Mouse (Mus musculus) cerebellum, adult 11-12 months (tissue): Measurements from ENCODE around the gene Gps2.
"Not testable (repeated sequence)": the region's sequence is repeated elsewhere in the genome, so short reads cannot be mapped to it uniquely, and the experiment has no call there.

Source experiments
- DNase-seq: peaks from one replicate; pipeline ENCODE4 v3.0.0; 2022

The Gps2 gene

GRCm38 (mm10) chr11:69886907-69887635 lies 26.6 kb upstream of the Gps2 start:
- no peak for DNase-seq

GRCm38 (mm10) chr11:69891482-69891881 lies 22.2 kb upstream of the Gps2 start:
- peak; percentile 23 for DNase-seq

DNA sequence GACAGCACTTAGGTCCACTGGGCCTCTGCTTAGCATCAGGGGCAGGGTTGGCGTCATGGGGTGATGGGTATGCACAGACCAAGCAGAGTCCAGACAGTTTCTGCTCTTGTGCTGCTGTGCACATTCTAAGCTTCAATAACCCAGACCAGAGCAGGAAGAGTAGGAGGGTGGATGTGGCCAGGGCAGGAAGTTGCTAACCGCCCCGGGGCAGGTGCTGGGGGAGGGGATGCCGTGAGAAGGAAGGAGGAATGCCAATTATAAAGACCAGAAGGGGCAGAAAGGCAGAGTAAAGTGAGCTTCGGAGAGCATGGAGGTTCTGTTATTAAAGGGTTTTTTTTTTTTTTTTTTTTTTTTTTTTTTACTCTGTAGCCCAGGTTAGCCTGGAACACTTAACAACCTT lies 19.0 kb upstream of the Gps2 start:
- DNase-seq: no peak

DNA sequence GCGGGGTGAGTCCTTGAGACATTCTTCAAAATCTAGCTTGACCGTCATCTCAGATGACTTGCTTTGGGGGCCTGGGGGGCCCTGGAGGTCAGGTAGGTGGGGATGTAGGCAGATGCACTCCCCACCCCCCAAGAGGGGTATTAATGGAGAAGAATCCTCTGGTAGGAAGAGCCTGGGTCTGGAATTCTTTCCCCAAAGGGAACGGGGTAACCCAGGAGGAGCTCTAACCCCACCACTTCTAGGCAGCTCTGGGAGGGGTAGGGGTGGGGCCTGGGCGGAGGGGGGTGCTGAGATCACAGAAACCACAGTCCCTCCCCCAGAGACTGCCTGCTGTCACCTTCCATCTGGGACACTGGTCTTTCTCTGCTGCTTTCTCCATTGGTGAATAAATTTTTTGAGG lies 18.4 kb upstream of the Gps2 start, which contains the start of gene Acap1:
TSS of gene Acap1 (minus strand) at position 249 of the 400 bp plus-strand sequence.
- DNase-seq: no peak

GRCm38 (mm10) chr11:69899870-69900269 lies 13.8 kb upstream of the Gps2 start:
- no peak for DNase-seq

DNA sequence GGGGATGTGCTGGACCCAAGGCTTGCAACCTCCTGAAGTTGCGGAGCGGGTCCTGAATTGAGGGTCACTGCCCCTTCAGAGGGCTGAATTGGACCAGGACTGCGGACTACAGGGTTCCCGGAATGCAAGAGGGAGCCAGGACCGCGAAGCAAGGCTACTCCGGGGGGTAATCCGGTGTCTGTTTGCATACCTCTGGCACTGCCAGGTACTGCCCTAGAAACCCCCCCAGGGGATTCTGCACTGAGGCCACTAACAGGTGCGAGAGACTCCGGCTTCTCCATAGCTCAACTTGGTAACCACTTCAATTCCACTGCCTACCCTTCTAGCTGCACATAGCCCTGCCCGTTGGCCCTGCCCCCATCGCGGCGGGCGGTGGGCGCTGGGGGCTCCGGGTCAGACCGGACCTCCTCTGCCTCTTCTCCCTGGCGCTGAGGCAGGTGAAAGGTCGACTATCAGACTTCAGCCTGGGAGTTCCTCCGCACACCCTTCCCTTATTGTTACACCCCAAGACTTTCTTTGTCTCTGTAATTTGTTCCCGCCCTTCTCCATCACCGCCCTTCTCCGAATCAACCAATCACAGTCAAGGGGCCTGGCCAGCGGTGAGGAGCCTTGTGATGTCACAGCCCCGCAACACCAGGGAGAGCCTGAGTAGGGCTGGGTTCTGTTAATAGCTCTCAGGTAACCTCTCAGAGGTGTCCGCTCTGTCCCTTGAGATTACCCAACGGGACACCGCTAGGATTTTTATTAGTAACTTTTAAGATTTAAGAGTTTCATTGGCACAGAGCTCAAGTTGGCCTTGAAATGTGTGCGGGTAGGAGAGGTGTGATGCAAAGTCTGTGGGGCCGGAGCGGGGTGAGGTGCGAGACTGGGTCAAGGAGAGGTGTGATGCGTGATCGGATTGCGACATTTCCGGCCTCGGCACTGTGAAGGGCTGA lies 12.9 kb upstream of the Gps2 start, which contains the start of the genes 2810408A11Rik and Neurl4:
TSS of gene 2810408A11Rik (minus strand) at position 517 of the 935 bp plus-strand sequence.
TSS of gene Neurl4 (plus strand) at position 602 of the 935 bp plus-strand sequence.
- DNase-seq: peak; percentile 92

- peak; percentile 98 for DNase-seq
Measured at GRCm38 (mm10) chr11:69901406-69901846, 12.3 kb upstream of the Gps2 start.

GRCm38 (mm10) chr11:69901993-69902392 lies 11.7 kb upstream of the Gps2 start:
- DNase-seq: no peak

DNA sequence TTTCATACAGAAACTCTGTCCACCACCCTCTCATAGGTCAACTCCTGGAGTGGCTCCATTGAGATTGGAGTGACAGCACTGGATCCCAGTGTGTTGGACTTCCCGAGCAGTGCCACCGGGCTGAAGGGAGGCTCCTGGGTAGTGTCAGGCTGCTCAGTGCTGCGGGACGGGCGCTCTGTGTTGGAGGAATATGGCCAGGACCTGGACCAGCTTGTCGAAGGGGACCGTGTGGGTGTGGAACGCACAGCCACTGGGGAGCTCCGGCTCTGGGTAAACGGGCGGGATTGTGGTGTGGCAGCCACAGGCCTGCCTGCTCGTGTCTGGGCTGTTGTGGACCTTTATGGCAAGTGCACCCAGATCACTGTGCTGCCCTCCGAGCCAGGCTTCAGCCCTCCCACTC lies 10.7 kb upstream of the Gps2 start:
- no peak for DNase-seq

DNA sequence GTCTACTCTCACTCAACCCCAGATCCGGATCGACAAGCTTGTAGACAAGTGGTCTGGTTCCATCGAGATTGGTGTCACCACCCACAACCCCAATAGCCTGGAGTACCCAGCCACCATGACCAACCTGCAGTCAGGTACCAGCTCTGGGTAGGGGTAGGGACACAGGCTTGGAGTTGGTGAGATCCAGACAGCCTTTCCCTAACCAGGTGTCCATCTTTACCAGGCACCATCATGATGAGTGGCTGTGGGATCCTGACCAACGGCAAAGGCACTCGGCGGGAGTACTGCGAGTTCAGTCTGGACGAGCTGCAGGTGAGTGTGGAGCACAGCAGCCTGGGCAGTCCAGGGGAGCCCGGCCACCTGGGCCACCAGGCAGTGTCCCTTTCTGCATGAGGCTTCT lies 9.4 kb upstream of the Gps2 start:
- no peak for DNase-seq

DNA sequence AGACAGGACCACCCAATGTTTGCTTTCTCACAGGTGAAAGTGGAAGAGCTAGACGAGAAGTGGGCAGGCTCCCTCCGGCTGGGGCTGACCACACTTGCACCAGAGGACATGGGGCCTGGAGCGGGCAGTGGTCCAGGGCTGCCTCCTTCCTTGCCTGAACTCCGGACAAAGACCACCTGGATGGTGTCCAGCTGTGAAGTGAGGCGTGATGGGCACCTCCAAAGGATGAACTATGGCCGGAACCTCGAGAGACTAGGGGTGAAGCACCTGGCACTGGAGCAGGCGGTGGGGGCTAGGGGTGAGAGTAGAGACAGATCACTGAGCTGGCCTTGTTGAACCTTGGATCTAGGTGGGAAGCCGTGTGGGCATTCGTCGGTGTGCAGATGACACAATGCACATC lies 5.0 kb upstream of the Gps2 start:
- no peak for DNase-seq

- DNase-seq: no peak
Measured at GRCm38 (mm10) chr11:69909174-69909573, 4.5 kb upstream of the Gps2 start.

- no peak for DNase-seq
Measured at GRCm38 (mm10) chr11:69910177-69910576, 3.5 kb upstream of the Gps2 start.

GRCm38 (mm10) chr11:69910781-69911560 lies 2.7 kb upstream of the Gps2 start:
- DNase-seq: no peak

GRCm38 (mm10) chr11:69911701-69912100 lies 2.0 kb upstream of the Gps2 start:
- no peak for DNase-seq

DNA sequence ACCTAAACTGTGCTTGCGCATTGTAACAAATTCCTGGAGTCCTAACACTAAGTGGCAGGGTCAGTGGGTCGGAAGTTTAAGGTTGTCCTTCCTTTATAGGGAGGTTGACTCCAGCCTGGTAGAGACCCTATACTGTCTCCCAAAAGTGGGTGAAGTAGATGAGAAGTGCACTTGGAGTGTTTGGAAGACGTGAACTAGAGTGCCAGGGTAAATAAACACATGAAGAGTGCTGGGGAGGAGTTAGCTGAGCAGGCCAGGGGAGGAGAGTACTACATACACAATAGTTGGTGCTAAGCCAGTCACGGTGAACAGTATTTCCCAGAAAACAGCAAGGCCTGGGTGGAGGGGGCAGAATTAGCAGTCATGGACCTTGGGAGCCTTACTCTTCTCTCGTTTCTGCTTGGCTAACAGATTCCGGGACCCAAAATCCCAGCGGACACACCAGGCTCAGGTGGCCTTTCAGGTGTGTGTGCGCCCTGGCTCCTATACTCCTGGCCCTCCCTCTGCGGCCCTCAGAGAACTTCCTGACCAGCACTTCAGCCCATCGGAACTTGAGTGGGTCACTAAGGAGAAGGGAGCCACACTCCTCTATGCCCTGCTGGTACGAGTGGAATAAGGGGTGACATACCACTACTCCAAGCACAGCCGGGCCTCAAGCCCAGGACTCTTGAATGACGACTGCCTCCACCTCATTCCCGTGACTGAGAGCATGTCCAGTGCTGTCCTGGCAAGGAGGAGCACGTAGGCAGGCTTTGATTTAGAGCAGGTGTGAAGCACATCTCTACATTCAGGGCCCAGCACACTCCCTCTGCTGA lies 765 bp upstream of the Gps2 start:
- DNase-seq: no peak

GRCm38 (mm10) chr11:69914372-69914764 lies 680 bp downstream of the Gps2 start:
- no peak for DNase-seq

- no peak for DNase-seq
Measured at GRCm38 (mm10) chr11:69914917-69915430, 1.3 kb downstream of the Gps2 start.

- no peak for DNase-seq
Measured at GRCm38 (mm10) chr11:69915667-69916627, 2.3 kb downstream of the Gps2 start.

DNA sequence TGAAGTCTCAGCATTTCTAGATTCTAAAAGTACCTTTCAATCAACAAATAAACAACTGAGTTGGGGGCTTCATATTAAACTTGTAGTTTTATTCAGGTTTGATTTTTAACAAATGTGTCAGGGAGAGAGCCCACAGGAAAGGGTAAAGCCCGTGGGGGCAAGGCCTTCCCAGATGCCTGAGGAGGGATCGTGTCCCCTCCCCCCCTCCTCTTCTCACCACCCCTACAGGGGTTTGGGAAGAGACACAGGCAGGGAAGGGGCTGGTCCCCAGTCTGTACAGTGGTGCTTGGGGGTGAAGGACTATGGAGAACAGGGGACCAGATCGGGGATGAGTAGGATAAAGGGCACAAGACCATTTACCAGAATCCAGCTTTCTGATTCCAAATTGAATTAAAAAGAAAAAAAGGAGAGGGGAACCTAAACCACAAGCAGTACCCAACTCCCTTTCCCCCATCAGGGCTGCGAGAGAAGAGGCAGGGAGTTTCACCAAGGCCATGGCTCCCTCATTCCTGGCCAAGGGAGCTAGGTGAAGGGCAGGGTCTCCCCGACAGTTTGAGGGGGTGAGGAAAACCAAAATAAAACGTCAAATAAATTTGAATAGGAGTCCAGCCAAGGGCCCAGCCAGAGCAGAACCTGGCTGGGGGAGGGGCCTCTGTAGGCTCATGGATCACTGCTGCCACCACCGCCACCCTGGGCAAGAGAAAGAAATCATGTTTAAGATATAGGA lies 3.1 kb downstream of the Gps2 start:
- not testable (repeated sequence) for DNase-seq
